Mouse (Mus musculus) embryo, embryonic 11.5 days (tissue): Measurements from ENCODE around the gene Cnppd1.

Experiments
- DNase-seq: peaks from one replicate; pipeline ENCODE4 v3.0.0-alpha.2; 2012; ENCODE audit warnings: low read depth, low spot score

Cnppd1 gene

DNA sequence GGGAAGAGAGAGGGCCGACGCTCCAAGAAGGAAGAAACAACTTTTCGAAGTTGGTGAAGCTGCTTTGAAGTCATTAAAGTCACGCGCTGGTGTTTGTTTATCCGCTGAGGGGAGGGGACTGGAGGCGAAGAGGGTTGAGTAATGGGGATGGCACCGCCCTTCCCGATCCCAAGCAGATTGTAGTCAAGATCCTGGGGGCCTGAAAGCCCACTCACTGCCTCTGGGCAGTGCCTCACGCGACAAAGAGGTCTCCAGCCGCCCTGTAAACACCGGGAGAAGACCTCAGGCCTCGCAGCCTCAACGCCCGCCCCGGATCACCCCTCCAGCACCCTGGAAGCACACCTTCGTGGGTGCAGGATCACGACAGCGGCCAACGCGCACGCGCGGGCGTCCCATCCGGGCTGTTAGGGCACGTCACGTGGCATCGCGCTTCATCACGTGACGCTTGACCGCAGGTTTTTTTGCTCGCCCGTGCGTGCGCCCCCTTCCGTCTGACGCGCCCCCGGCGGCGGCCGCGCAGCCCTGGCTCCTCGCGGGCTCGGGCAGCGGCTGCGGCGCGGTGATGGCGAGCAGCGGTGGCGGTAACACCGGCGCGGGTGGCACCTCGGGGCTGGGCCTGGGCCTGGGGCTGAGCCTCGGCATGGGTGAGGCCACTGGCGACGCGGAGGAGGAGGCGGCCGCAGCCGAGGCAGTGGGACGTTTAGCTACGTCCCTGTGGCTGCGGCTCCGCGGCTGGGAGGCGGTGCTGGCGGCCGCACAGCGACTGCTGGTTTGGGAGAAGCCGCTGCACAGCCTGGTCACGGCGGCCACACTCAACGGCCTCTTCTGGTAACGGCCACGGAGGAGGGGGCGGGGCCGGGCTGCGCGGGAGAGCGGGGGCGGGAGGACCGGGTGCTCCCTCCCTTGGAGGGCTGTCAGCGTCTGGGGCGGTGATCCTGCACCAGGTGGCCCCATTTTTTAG is at the start of gene Cnppd1, which contains the start of gene Retreg2:
TSS of gene Cnppd1 (minus strand) at position 411 of the 961 bp plus-strand sequence.
TSS of gene Retreg2 (plus strand) at position 478 of the 961 bp plus-strand sequence.
- peak; percentile 92 for DNase-seq

- DNase-seq, result peak; percentile 95
Observed at GRCm38 (mm10) chr1:75191622-75192402, 49.3 kb upstream of the Cnppd1 start, which contains the start of the genes Ankzf1 and Atg9a. TSS of gene Ankzf1 (plus strand) at chr1:75192151. TSS of gene Atg9a (minus strand) at chr1:75192196.

DNA sequence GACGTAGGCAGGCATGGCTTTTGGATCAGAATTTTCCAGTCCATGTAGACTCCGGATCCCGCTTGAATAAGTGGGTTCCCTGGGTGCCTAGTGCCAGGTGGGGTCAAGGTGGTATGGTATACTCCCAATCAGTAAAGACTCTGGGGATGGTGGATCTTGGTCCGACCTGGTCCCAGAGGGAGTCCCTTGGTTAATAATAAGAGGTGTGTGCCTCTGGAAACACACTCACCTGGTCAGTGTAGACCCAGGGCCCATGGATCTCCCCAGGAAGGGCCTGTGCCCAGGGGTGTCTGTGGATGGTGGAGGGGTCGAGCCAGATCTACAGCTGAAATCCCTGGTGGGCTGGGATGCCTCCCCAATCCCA is 48.7 kb upstream of the Cnppd1 start:
- DNase-seq, result no peak

GRCm38 (mm10) chr1:75190577-75190976 is 48.1 kb upstream of the Cnppd1 start:
- no peak for DNase-seq

DNA sequence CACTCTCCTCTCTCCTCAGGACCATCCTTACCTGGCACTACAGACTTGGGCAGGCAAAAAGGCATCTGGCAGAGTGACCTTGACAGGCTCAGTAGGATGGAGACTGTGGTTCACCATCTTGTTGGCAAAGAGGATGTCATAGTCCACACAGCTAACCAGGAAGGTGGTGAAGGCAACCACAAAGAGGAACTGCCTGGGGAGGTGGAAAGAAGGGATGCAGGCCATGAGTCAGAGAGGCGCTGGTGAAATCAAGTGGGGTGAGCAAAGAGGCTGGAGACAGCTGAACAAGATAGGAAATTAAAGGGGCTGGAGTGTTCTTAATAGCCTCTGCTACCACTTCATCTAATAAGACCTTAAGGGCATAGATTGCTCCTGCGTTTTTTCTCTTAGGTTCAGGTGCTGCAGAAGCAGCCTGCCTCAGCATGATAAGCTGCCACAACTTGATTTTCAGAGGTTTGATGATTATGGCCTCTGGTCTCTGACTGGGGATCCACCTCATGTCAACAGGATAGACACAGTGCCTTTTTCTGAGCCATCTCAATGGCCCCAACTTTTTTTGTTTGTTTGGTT is 45.5 kb upstream of the Cnppd1 start:
- no peak for DNase-seq

DNA sequence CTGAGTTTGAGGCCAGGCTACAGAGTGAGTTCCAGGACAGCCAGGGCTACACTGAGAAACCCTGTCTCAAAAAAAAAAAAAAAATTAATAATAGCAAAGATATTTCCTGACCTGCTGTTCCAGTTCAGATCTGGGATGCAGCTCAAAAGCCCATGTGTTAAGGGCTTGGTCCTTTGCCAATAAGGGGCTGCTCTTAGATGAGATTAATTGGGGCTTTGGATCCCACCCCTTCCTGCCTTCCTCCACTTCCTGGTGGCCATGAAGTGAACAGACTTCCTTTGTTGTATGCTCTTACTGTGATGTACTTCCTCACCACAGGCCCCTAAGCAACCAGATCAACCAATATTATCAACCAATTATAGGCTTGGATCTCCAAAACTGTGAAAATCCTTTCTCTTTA is 44.6 kb upstream of the Cnppd1 start:
- no peak for DNase-seq

GRCm38 (mm10) chr1:75185495-75185894 is 43.0 kb upstream of the Cnppd1 start:
- no peak for DNase-seq

DNA sequence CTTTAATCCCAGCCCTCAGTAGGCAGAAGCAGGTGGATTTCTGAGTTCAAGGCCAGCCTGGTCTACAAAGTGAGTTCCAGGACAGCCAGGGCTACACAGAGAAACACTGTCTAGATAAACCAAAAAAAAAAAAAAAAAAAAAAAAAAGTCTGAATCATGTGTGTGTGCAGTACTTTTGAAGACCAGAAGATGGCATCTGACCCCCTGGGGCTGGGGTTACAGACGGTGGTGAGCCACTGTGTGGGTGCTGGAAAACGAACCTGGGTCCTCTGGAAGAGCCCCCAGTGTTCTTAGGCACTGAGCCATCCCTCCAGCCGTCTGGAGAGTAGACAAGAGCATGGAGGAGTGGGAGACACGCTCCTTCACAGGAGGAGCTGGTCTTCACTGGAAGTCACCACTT is 39.6 kb upstream of the Cnppd1 start:
- DNase-seq, result no peak

DNA sequence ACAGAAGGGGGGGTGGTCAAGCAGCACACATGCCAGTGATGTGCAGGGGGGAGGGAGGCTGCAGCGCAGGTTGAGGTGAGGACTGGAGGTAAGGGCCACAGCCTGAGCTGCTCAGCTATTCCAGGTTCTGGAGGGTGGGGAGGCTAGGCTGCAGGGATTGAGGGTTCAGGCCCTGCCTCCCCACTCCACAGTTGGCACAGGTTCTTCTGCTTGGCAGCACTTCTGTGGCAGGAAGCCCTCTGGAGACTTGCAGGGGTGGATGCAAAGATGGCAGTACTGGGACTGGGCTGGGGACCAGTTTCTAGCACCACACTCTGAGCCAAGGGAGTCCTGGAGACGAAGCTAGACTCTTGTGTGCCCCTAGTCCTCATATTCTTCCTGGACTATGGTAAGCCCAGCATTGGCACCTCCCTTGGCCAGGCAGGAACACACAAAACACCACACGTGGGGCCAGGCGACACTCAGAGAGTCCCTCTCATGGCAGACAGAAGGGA is 38.9 kb upstream of the Cnppd1 start:
- no peak for DNase-seq

DNA sequence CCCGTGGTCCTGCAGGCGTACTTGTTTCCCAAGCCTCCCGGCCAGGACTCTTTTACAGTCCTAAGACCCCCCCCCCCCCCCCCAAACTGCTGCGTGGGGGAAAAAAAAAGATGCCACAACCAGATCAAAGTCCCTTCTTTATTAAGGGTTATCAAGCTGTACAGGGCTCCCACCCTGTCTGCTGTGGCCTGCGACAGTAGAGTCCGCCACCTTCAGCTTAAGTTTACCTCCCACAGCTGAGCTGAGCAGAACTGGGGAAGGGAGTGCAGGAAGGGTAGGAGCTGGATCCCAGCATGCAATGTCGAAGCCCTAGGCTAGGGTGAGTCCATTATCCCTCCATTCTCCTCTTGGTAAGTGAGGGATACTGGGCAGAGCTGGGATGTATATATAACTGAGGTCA is 38.2 kb upstream of the Cnppd1 start:
- no peak for DNase-seq

GRCm38 (mm10) chr1:75180105-75180590 is 37.6 kb upstream of the Cnppd1 start, which contains the start of gene Abcb6:
TSS of gene Abcb6 (minus strand) at chr1:75180392.
- DNase-seq, result peak; percentile 80

DNA sequence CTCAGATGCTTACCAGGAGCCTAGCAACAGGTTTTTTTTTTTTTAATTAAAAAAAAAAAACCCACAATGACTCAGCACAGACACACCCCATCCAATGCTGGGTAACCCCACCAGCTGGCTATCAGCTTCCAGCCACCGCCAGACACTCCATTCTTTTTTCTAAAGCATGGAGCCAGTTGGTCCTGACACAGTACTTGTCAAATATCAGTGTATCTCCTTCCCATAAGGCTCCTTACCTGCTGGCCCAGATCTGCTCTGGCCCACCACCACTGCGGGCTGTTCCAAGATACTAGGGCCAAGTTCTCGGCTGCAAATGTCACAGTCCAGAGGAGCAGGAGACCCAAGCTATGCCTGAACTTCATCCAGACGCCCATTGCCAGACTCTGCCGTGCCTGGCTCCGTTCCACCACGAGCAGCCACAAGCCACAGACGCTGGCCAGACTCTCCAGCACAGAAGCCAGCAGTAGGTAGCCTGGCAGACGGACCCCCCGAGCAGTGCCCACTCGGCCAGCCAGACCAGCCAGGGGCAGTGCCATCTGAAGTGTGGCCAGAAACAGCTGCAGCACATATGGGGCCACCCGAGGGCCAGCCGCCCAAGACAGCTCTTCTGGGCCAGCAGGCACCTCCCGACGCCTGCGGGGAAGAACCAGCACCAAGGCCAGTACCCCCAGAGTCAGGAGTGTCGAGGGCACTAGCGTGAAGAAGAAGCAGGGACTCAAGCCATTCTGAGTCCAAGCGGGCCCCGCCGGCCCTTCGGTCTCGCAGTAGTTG is 37.0 kb upstream of the Cnppd1 start:
- DNase-seq, result no peak

GRCm38 (mm10) chr1:75168472-75169464 is 26.3 kb upstream of the Cnppd1 start, which contains the start of gene Zfand2b:
TSS of gene Zfand2b (plus strand) at chr1:75168646.
- DNase-seq, result peak; percentile 97

GRCm38 (mm10) chr1:75168093-75168471 is 25.6 kb upstream of the Cnppd1 start:
- no peak for DNase-seq

- no peak for DNase-seq
Observed at GRCm38 (mm10) chr1:75160256-75160617, 17.7 kb upstream of the Cnppd1 start.

DNA sequence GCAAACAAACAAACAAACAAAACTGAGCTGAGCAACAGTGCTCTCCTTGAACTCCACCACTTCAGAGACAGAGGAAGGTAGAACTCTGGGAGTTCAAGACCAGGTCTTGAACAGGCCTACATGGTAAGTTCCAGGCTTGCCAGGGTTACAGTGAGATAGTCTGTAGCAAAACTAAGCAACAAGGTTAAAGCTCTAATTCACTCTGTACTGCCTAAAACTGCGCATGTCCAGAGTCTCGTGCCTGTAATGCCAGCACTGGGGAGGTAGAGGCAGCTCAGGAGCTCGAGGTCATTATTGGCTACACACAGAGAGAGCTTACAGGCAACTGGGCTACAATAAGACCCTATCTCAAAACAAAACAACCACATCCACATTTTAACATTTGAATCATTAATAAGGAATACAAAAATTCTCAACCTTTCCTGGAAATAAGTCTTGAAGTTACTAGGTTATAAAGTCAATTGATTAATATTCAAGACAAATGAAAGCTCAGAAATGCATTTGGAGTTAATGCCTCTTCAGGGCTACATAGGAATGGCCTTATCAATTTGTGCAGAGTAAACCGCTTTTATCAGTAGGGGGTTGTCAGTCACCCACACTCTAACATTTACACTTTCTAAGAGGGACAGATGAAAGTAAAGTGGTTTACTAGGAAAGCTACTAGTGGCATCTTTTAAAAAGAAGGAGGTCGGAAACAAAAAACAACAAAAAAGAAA is 17.2 kb upstream of the Cnppd1 start:
- DNase-seq, result no peak

- DNase-seq, result no peak
Observed at GRCm38 (mm10) chr1:75158990-75159389, 16.5 kb upstream of the Cnppd1 start.

DNA sequence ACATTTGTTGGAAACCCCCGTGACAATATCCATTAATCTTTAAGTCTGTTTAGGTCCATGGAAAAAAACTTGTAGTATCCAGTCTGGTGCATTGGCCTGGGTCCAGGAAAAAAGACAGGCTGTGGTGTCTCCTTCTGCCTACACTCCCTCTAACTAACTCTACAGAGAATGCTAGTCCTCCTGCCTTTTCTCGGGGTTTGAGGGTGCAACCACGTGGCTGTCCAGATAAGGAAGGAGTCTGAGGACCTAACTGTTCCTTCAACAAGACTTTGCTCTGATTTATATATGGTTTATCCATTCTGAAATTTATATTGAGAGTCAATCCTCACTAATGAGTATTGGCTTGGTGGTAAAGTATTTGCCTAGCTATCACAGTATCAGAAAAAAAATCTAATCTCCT is 13.3 kb upstream of the Cnppd1 start:
- no peak for DNase-seq

GRCm38 (mm10) chr1:75148727-75149126 is 6.2 kb upstream of the Cnppd1 start:
- no peak for DNase-seq
